Mouse (Mus musculus) gonadal fat pad, adult 2 months (tissue): ENCODE measurements around the gene Crcp. TPM values are rescaled to one million over a fixed set of nuclear protein-coding genes. Genes with fewer than 3 reads are reported as not detected.

Experiments
- DNase-seq: peaks from one replicate; pipeline ENCODE4 v3.0.0-alpha.2; 2012; ENCODE audit warnings: low read depth
- polyA plus RNA-seq: library from polyadenylated mRNA; depleted of rRNA; stranded (reverse); fragments of >200 nt; gene quantifications from 2 replicates; pipeline ENCODE4 v1.2.3, GENCODE M21; 2012; rRNA removed

The Crcp gene
- polyA plus RNA-seq, 1 experiment, result 17.4 TPM

DNA sequence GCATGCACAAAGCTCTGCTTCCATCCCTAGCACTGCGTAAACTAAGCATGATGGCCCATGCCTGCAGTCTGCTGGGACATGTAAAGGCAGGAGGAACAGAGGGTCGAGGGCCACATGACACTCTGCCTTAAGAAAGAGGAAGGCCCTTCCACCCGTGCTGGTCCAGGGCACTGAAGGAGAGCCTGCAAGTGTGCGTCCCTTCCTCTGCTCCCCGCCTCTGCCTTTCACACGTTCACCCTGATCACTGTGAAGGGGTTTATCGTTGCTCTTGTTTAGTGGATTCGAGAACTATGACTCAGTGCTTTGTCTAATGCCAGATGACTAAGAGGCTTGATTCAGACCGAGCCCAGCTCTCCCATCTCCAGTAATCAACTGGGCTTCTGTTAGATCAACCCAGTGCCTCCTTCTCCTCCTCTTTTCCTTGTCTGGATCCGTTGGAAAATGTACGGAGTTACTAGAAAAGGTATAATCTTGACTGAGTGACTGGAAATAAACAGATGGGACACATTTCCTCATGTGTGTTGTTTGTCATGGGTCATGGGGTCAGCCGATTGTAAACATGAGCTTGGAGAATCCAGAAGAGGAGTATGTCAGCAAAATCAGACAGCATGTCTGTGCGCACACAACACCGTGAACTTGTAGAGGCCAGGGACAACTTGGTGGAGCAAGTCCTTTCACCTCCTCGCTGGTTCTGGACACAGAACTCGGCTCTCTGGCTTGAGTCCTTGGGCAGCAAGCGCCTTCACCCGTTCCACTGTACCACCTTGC lies 60.7 kb downstream of the Crcp start:
- DNase-seq, result no peak

DNA sequence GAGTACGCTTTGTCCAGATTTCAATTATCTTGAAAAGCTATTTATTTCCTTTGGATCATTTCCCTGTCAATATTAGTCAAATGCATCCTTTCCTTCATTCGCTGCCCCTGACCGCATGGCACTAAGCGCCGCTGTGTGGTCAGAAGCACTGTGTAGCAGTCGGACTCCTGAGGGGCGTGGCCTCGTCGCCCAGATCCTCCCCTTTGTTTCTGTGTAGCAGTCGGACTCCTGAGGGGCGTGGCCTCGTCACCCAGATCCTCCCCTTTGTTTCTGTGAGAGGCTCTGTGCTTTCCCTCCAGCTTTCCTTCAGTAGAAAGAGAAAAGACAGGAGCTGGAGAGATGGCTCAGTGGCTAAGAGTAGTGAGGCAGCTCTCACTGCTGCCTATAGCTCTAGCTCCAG lies 67.7 kb downstream of the Crcp start:
- DNase-seq, result no peak

DNA sequence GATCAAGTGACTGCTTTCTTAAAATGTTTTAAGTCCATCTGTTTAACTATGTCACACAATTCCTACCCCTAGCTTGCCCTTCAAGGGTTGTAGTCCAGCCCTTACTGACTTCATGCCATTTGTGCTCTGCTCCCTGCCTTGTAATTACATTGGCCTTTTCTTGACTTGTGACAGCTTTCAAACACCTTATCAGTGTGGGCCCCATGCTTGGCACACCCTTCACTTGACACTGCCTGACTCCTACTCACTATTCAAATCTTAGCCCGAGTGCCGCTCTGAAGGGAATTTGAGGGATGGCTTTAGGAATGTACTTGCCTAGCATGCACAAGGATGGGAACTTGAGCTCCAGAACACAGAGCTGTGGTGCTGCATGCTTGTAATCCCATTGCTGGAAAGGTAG lies 68.7 kb downstream of the Crcp start:
- no peak for DNase-seq

GRCm38 (mm10) chr5:130101724-130102123 lies 72.6 kb downstream of the Crcp start:
- DNase-seq, result no peak

DNA sequence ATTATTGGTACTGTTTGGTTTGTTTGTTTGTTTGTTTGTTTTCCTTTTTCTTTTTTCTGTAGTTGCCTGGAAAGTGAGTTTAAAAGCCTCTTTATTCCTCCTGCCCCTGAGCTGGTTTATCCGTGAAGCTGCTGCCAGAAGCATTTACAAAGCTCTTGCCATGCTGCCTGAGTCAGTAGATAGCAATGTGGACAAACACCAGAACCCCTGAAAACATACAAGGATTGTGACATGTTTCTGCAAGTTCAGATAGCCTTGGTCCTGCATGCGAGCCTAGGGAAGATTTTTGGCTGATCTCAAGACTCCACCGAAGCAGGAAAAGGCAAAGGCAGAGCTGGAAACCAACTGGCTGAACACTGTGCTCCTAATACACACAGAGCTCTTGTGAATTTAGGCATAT lies 80.3 kb downstream of the Crcp start:
- peak; percentile 10 for DNase-seq

Other genes starting within 250 kb of the Crcp start
- gene Psph, start 241.8 kb upstream of the Crcp start, polyA plus RNA-seq, result 56.6 and 95.0 TPM in 2 replicates
- 18.8 and 24.8 TPM in 2 replicates for gene Sumf2, start 182.3 kb upstream of the Crcp start, polyA plus RNA-seq
- gene Chchd2, start 141.8 kb upstream of the Crcp start, polyA plus RNA-seq, result 855 and 995 TPM in 2 replicates
- gene Zbed5, start 133.6 kb upstream of the Crcp start, polyA plus RNA-seq, result 3.5 and 3.9 TPM in 2 replicates
- 5.6 and 7.0 TPM in 2 replicates for gene Phkg1, start 130.7 kb upstream of the Crcp start, polyA plus RNA-seq
- 36.7 and 41.6 TPM in 2 replicates for gene Nupr1l, start 120.8 kb upstream of the Crcp start, polyA plus RNA-seq
- gene Vkorc1l1, start 87.3 kb upstream of the Crcp start, polyA plus RNA-seq, result 55.8 and 64.3 TPM in 2 replicates
- gene Gusb, start 26.2 kb upstream of the Crcp start, polyA plus RNA-seq, result 53.9 and 65.7 TPM in 2 replicates
- gene Asl, start within 50 bp of the Crcp start, polyA plus RNA-seq, result 90.2 and 116 TPM in 2 replicates
- gene Tpst1, start 44.0 kb downstream of the Crcp start, polyA plus RNA-seq, result 19.1 and 22.2 TPM in 2 replicates
- 8.4 and 9.7 TPM in 2 replicates for gene Kctd7, start 115.6 kb downstream of the Crcp start, polyA plus RNA-seq
- 18.8 and 23.7 TPM in 2 replicates for gene Rabgef1, start 142.5 kb downstream of the Crcp start, polyA plus RNA-seq
- gene Tmem248, start 187.8 kb downstream of the Crcp start, polyA plus RNA-seq, result 39.7 and 55.6 TPM in 2 replicates
- 37.0 and 37.5 TPM in 2 replicates for gene Sbds, start 226.2 kb downstream of the Crcp start, polyA plus RNA-seq
- gene Tyw1, start 226.3 kb downstream of the Crcp start, polyA plus RNA-seq, result 13.8 and 15.7 TPM in 2 replicates